Mouse (Mus musculus) liver, adult 2 months (tissue): ENCODE measurements around the gene Pnpla6. TPM values are rescaled to one million over a fixed set of nuclear protein-coding genes. Genes with fewer than 3 reads are reported as not detected.

ENCODE experiments used
- DNase-seq: peaks from one replicate; pipeline ENCODE4 v3.0.0-alpha.2; 2011; ENCODE audit warnings: low read depth, low spot score; ENCODE audit errors: extremely low read depth
- H3K27ac ChIP-seq: fragments of 200-500 bp; replicated peaks from 2 replicates; pipeline ENCODE4 v1.5.1; 2012; ENCODE audit warnings: low read depth, mild to moderate bottlenecking, control low read depth, inconsistent platforms, low read length; ENCODE audit not compliant: insufficient read depth
- H3K27me3 ChIP-seq: fragments of 200-500 bp; 2 replicates; pipeline ENCODE4 v1.6.1; 2012; ENCODE audit warnings: mild to moderate bottlenecking, moderate library complexity, low read length, inconsistent platforms; ENCODE audit not compliant: control insufficient read depth, insufficient read depth
- H3K36me3 ChIP-seq: fragments of 200-500 bp; 2 replicates; pipeline ENCODE4 v1.6.1; 2012; ENCODE audit warnings: low read length, inconsistent platforms; ENCODE audit not compliant: control insufficient read depth, insufficient read depth
- H3K4me1 ChIP-seq: fragments of 200-500 bp; 2 replicates; pipeline ENCODE4 v1.6.1; 2011; ENCODE audit warnings: low read length; ENCODE audit not compliant: control insufficient read depth, insufficient read depth
- H3K4me3 ChIP-seq: fragments of 200-500 bp; 2 replicates; pipeline ENCODE4 v1.5.1; 2011; ENCODE audit warnings: low read depth, mild to moderate bottlenecking, control low read depth, low read length, moderate library complexity; ENCODE audit not compliant: insufficient read depth
- H3K79me2 ChIP-seq: fragments of 200-500 bp; 2 replicates; pipeline ENCODE4 v1.6.1; 2012; ENCODE audit warnings: inconsistent platforms, mild to moderate bottlenecking, low read length, moderate library complexity; ENCODE audit not compliant: control insufficient read depth, insufficient read depth
- H3K9ac ChIP-seq: fragments of 200-500 bp; 2 replicates; pipeline ENCODE4 v1.6.1; 2012; ENCODE audit warnings: low read depth, mild to moderate bottlenecking, control low read depth, inconsistent platforms, low read length
- CTCF ChIP-seq: fragments of 200-500 bp; IDR thresholded peaks from 2 replicates; pipeline ENCODE4 v1.5.1; 2011; ENCODE audit warnings: low read depth, low read length, control low read depth
- POLR2A ChIP-seq: fragments of 200-500 bp; IDR thresholded peaks from 2 replicates; pipeline ENCODE4 v1.6.1; 2011; ENCODE audit warnings: low read length, control low read depth; ENCODE audit not compliant: insufficient read depth; ENCODE audit errors: extremely low read depth
- WGBS: fragments of 180-500 bp; shearing (Covaris S2); methylation state at CpG from one replicate; pipeline ENCODE4 v1.1.7; 2018; 5-methylcytosine and 5-hydroxymethylcytosine counted together
- polyA plus RNA-seq: library from polyadenylated mRNA; depleted of rRNA; stranded (reverse); fragments of >200 nt; gene quantifications from 2 replicates; pipeline ENCODE4 v1.2.3, GENCODE M21; 2012
- total RNA-seq: library from RNA; depleted of rRNA; stranded (reverse); fragments of >200 nt; gene quantifications from 2 replicates; pipeline ENCODE4 v1.2.3, GENCODE M21; 2014

Gene Pnpla6
- total and polyA plus RNA-seq, 2 experiments = 15.9 to 36.5 TPM

DNA sequence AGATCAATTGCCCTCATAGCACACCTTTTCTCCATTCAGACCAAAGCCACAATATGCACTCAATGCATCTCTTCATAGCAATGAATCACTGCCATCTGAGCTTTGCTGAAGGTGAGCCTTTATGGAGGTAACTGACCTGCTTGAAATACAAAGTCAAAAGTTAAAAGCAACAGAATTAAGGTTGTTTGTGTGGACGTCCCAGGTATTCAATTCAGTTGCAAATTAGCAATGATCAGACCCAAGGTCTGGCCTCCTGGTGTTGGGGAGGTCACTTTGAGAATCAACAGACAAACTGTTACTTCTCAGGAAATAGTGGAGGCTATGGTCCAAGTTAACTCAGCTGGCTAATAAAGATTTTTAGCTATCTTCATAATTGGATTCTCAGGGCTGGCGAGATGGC, 31.3 kb downstream of the Pnpla6 start:
- TF ChIP-seq CTCF (no peak), POLR2A (no peak)
- 94% methylated on average over 2 of the region's 2 CpGs for WGBS

DNA sequence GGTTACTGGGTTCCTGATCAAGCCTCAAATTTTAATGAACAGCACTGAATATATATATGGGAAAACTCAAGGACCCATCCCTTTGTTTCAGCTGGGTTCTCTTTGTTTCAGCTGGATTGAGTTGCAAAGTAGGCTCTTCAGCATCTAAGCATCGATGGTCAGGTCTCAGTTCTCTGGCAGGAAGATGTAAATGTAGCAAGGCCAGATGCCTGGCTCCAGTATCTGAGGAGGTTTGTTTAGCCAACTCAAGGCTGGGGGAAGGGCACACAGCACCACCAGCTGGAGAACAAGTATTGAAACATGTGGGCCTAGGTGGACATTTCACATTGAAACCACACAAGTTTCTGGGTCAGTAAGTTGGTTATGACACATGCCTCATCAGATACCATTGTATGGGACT, 37.1 kb downstream of the Pnpla6 start:
- no peak overlapping the region for H3K9ac ChIP-seq
- 87% methylated on average over 1 of the region's 1 CpGs for WGBS

More for the DNA sequence above, 31.3 kb downstream of the Pnpla6 start:
- DNase-seq = no peak
- Histone ChIP-seq H3K27me3 (no peaks in the 10 kb centered on the region), H3K9ac (no peak overlapping the region), H3K4me3 (no peak overlapping the region), H3K27ac (no peak overlapping the region), H3K4me1 (no peaks in the 10 kb centered on the region), H3K36me3 (peaks cover 32% of the 10 kb centered on the region), H3K79me2 (no peaks in the 10 kb centered on the region)

DNA sequence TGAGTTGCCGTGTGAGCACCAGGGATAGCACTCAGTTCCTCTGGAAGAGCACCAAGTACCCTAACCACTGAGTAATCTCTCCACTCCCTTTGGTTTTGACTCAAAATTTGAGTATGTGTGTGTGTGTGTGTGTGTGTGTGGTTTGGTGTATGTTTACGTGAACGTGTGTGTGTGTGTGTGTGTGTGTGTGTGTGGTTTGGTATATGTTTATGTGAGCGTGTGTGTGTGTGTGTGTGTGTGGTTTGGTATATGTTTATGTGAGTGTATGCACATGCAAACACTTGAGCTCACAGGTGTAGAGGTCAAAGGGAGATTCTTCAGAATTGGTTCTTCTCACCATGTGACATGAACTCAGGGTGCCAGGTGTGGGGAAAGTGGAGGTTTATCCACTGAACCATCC, 40.9 kb downstream of the Pnpla6 start:
- TF ChIP-seq POLR2A = no peak
- no peak for TF ChIP-seq CTCF
- no peak for DNase-seq
- no peak overlapping the region for H3K9ac ChIP-seq
- H3K27me3 ChIP-seq = no peaks in the 10 kb centered on the region
- H3K36me3 ChIP-seq = no peaks in the 10 kb centered on the region
- H3K4me3 ChIP-seq = no peak overlapping the region
- no peak overlapping the region for H3K27ac ChIP-seq
- WGBS = 58% methylated on average over 4 of the region's 4 CpGs
- H3K79me2 ChIP-seq = no peaks in the 10 kb centered on the region
- H3K4me1 ChIP-seq = no peaks in the 10 kb centered on the region

More for the DNA sequence above, 37.1 kb downstream of the Pnpla6 start:
- Histone ChIP-seq H3K4me1 (no peaks in the 10 kb centered on the region), H3K36me3 (no peaks in the 10 kb centered on the region), H3K27ac (no peak overlapping the region), H3K4me3 (no peak overlapping the region), H3K79me2 (no peaks in the 10 kb centered on the region), H3K27me3 (no peaks in the 10 kb centered on the region)
- no peak for DNase-seq
- TF ChIP-seq POLR2A (no peak), CTCF (no peak)

- peak within 1 kb of the TSS; percentile 44 for H3K9ac ChIP-seq
- peak; percentile 93 for DNase-seq
- peaks cover 7% of the 10 kb centered on the region; the same call in 1 of the 2 replicates for H3K4me1 ChIP-seq
- H3K79me2 ChIP-seq = no peaks in the 10 kb centered on the region
- H3K27me3 ChIP-seq = no peaks in the 10 kb centered on the region
- no peaks in the 10 kb centered on the region for H3K36me3 ChIP-seq
- H3K4me3 ChIP-seq = peak within 1 kb of the TSS; percentile 22; the same call in 1 of the 2 replicates
- peak within 1 kb of the TSS; percentile 53 for H3K27ac ChIP-seq
- TF ChIP-seq POLR2A (0 out of 2 replicates have a peak, but pooled peaks have one; percentile 20), CTCF (no peak)
- 5% methylated on average over 12 of the region's 12 CpGs for WGBS
Observed at GRCm38 (mm10) chr8:3567641-3568371, 52.6 kb downstream of the Pnpla6 start, which contains the start of gene C330021F23Rik. Gene C330021F23Rik (plus strand): TSS chr8:3567990.

- peak; percentile 50 for DNase-seq
- H3K4me3 ChIP-seq = peak overlapping the region; percentile 12; the same call in 1 of the 2 replicates
- H3K27ac ChIP-seq = no peak overlapping the region
- TF ChIP-seq POLR2A (no peak), CTCF (no peak)
- H3K36me3 ChIP-seq = no peaks in the 10 kb centered on the region
- H3K9ac ChIP-seq = no peak overlapping the region
- WGBS = 11% methylated on average over 7 of the region's 7 CpGs
- no peaks in the 10 kb centered on the region for H3K79me2 ChIP-seq
- peaks cover 7% of the 10 kb centered on the region; the same call in 1 of the 2 replicates for H3K4me1 ChIP-seq
- H3K27me3 ChIP-seq = no peaks in the 10 kb centered on the region
Observed at GRCm38 (mm10) chr8:3568378-3568777, 53.2 kb downstream of the Pnpla6 start.

GRCm38 (mm10) chr8:3569784-3570183, 54.6 kb downstream of the Pnpla6 start:
- no peak for DNase-seq
- WGBS = 82% methylated on average over 5 of the region's 5 CpGs
- TF ChIP-seq CTCF (no peak), POLR2A (no peak)
- no peak overlapping the region for H3K4me3 ChIP-seq
- H3K27ac ChIP-seq = no peak overlapping the region
- H3K79me2 ChIP-seq = no peaks in the 10 kb centered on the region
- H3K4me1 ChIP-seq = peaks cover 7% of the 10 kb centered on the region; the same call in 1 of the 2 replicates
- no peaks in the 10 kb centered on the region for H3K36me3 ChIP-seq
- no peaks in the 10 kb centered on the region for H3K27me3 ChIP-seq
- no peak overlapping the region for H3K9ac ChIP-seq
